Comparison of ENCODE assay signal across 8 mouse cellular contexts in the genomic region with DNA sequence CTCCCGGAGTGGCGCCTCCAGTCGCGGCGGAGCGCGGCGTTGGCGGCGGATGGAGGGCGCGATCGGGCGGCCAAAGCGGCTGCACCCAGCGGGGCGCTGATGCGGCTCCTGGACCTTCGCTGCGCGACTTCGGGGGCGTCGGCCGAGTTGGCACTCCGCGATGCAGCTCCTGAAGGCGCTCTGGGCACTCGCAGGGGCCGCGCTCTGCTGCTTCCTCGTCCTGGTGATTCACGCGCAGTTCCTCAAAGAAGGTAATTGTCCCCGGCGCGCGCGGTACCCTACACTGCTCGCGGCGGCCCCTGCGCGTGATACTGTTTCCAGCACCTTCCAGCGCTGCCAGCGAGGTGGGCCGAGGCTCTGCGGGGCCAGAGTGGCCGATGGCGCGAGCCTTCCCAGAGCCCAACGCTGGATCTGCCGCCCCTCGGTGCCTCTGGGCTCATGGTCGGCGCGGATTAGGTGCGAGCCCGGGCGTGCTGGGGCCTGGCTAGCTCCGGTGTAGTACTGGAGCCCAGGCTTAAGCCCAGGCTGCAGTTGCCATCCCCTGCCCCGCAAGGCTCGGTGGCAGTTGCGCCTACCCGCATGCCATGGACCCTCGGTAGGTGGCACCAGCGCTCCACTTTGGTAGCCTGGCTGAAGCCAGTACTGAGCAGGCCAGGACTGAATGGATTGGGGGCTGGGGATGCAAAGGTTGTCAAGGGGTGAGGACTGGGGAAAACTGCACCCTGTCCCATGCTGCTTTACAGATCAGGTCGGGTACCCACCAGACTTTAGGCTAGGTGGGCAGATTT.
A peak's percentile ranks its signal among the peaks of the same experiment; 100 is the strongest.
DNase-seq lines count a peak whose midpoint lies in the region; ATAC-seq lines count a peak whose summit lies in the region.

No protein-coding gene starts in this region.

- peak overlapping the region; percentile 98 for H3K4me2 ChIP-seq in intestine, embryonic 16.5 days (ENCODE audit: low read depth, low read length)

- no peaks in the 10 kb centered on the region for H3K9me3 ChIP-seq in embryonic facial prominence, embryonic 10.5 days
- H3K9me3 ChIP-seq in intestine, embryonic 16.5 days (ENCODE audit: control insufficient read depth, low read length): no peaks in the 10 kb centered on the region

- WGBS in embryonic facial prominence, embryonic 10.5 days: under 1% methylated on average over 68 of the region's 68 CpGs
- 1% methylated on average over 52 of the region's 68 CpGs for WGBS in intestine, embryonic 16.5 days

- intact Hi-C loops in left cerebral cortex, postnatal 10 days (cut with DNase I): loop anchor here (2.0 to 5.0 kb wide), 2 partner anchors 337 to 623 kb away; no protein-coding TSS in a partner anchor

- H3K4me1 ChIP-seq in embryonic facial prominence, embryonic 10.5 days: peaks cover 45% of the 10 kb centered on the region
- no peaks in the 10 kb centered on the region for H3K4me1 ChIP-seq in intestine, embryonic 16.5 days (ENCODE audit: control insufficient read depth, insufficient read depth, low read length)

- DNase-seq in adrenal gland, postnatal 25 days: peak; percentile 93
- DNase-seq in embryonic facial prominence, embryonic 10.5 days (ENCODE audit: low spot score): peak; percentile 91
- peak; percentile 91 for DNase-seq in left cerebral cortex, postnatal 10 days (ENCODE audit: extremely low spot score in 1 of 2, low spot score in 2 of 2)
- DNase-seq in right cerebral cortex, postnatal 36 days (ENCODE audit: low spot score in 2 of 2): peak; percentile 83
- DNase-seq in spleen, postnatal 36 days (ENCODE audit: low spot score in 2 of 2): no peak

- ATAC-seq in granulocyte monocyte progenitor cell, adult 5-6 weeks (replicated peaks; ENCODE audit: poor library complexity, severe bottlenecking): peak; percentile 44
- ATAC-seq in intestine, embryonic 16.5 days: peak; percentile 77
- peak; percentile 52; the same call in 1 of the 2 replicates for ATAC-seq in megakaryocyte progenitor cell, adult 5-6 weeks (replicated peaks; ENCODE audit: poor library complexity)

- H3K4me3 ChIP-seq in embryonic facial prominence, embryonic 10.5 days: peak overlapping the region; percentile 75
- H3K4me3 ChIP-seq in intestine, embryonic 16.5 days (ENCODE audit: low read length): peak overlapping the region; percentile 61

- H3K9ac ChIP-seq in intestine, embryonic 16.5 days (ENCODE audit: low read depth, low read length): peak overlapping the region; percentile 68

- H3K27me3 ChIP-seq in embryonic facial prominence, embryonic 10.5 days (replicated peaks; ENCODE audit: low read depth, poor library complexity, severe bottlenecking): peaks cover 19% of the 10 kb centered on the region
- H3K27me3 ChIP-seq in intestine, embryonic 16.5 days (replicated peaks; ENCODE audit: control insufficient read depth, insufficient read depth, low read length): peaks cover 49% of the 10 kb centered on the region

- H3K36me3 ChIP-seq in embryonic facial prominence, embryonic 10.5 days (replicated peaks): no peaks in the 10 kb centered on the region
- H3K36me3 ChIP-seq in intestine, embryonic 16.5 days (ENCODE audit: control insufficient read depth, insufficient read depth, low read length): no peaks in the 10 kb centered on the region

- H3K27ac ChIP-seq in embryonic facial prominence, embryonic 10.5 days (replicated peaks): peak overlapping the region; percentile 87
- H3K27ac ChIP-seq in intestine, embryonic 16.5 days (ENCODE audit: low read length): no peak overlapping the region

Comparison
In these comparisons a context has a peak if more than half of its experiments do, and no peak if none do; other contexts are left out.
1. DNase-seq: peak in adrenal gland, postnatal 25 days (single experiment), embryonic facial prominence, embryonic 10.5 days (single experiment), left cerebral cortex, postnatal 10 days (2 of 2) and right cerebral cortex, postnatal 36 days (2 of 2); none in spleen, postnatal 36 days (0 of 2).
2. Peak in every context shown above with its lines, with median percentiles within 50 percentile points of each other: ATAC-seq.